Mouse (Mus musculus) megakaryocyte progenitor cell, adult 5-6 weeks (primary cell): ENCODE measurements around the gene Prickle2. TPM values are rescaled to one million over a fixed set of nuclear protein-coding genes. Genes with fewer than 3 reads are reported as not detected.

ENCODE experiments used
- ATAC-seq: replicated peaks from 2 replicates; pipeline ENCODE4 v1.8.0; 2016; ENCODE audit warnings: mild to moderate bottlenecking, moderate TSS enrichment, inconsistent platforms; ENCODE audit not compliant: poor library complexity
- total RNA-seq, 2 experiments: library from RNA; stranded (forward) in 1 of 2; stranded (reverse) in 1 of 2; fragments of 157-497, 149-512 nt in 1 of 2; fragments of 200-1000 nt in 1 of 2; gene quantifications; 2 replicates each; pipeline versions ENCODE4 v1.2.3 to v1.2.4; 2015 to 2017

Gene Prickle2
- total RNA-seq, 2 experiments from 2014 or later = 0.04 TPM; not detected in 1

- no peak for ATAC-seq
These were observed 100.8 kb downstream of the Prickle2 start for GRCm38 (mm10) chr6:92605156-92605555.

- ATAC-seq = no peak
These were observed 109.6 kb downstream of the Prickle2 start for GRCm38 (mm10) chr6:92596340-92596739.

- ATAC-seq = no peak
These were observed 116.4 kb downstream of the Prickle2 start for GRCm38 (mm10) chr6:92589381-92590065.

GRCm38 (mm10) chr6:92584026-92584425 is 121.9 kb downstream of the Prickle2 start:
- ATAC-seq = no peak

GRCm38 (mm10) chr6:92575227-92575626 is 130.7 kb downstream of the Prickle2 start:
- ATAC-seq = no peak

- no peak for ATAC-seq
These were observed 133.8 kb downstream of the Prickle2 start for GRCm38 (mm10) chr6:92572139-92572538.

- no peak for ATAC-seq
These were observed 135.9 kb downstream of the Prickle2 start for GRCm38 (mm10) chr6:92570090-92570489.

GRCm38 (mm10) chr6:92569283-92569682 is 136.7 kb downstream of the Prickle2 start:
- ATAC-seq = no peak

- ATAC-seq = no peak
These were observed 146.7 kb downstream of the Prickle2 start for GRCm38 (mm10) chr6:92559261-92559660.

GRCm38 (mm10) chr6:92555675-92556074 is 150.3 kb downstream of the Prickle2 start:
- ATAC-seq = no peak

- ATAC-seq = no peak
These were observed 152.9 kb downstream of the Prickle2 start for GRCm38 (mm10) chr6:92553086-92553485.

- no peak for ATAC-seq
These were observed 156.7 kb downstream of the Prickle2 start for GRCm38 (mm10) chr6:92549246-92549645.

- no peak for ATAC-seq
These were observed 160.8 kb downstream of the Prickle2 start for GRCm38 (mm10) chr6:92545204-92545603.

GRCm38 (mm10) chr6:92543825-92544224 is 162.1 kb downstream of the Prickle2 start:
- peak; percentile 64 for ATAC-seq

- ATAC-seq = no peak
These were observed 163.4 kb downstream of the Prickle2 start for GRCm38 (mm10) chr6:92542402-92543101.

- ATAC-seq = no peak
These were observed 171.5 kb downstream of the Prickle2 start for GRCm38 (mm10) chr6:92534226-92535031.

- ATAC-seq = no peak
These were observed 172.5 kb downstream of the Prickle2 start for GRCm38 (mm10) chr6:92533306-92534063.

GRCm38 (mm10) chr6:92532896-92533295 is 173.1 kb downstream of the Prickle2 start:
- no peak for ATAC-seq

- ATAC-seq = no peak
These were observed 173.6 kb downstream of the Prickle2 start for GRCm38 (mm10) chr6:92532331-92532730.

- ATAC-seq = no peak
These were observed 179.7 kb downstream of the Prickle2 start for GRCm38 (mm10) chr6:92526212-92526611.

- no peak for ATAC-seq
These were observed 180.3 kb downstream of the Prickle2 start for GRCm38 (mm10) chr6:92525646-92526045.
